Mouse (Mus musculus): Measurements from ENCODE around the gene 1700016C15Rik. TPM values are rescaled to one million over a fixed set of nuclear protein-coding genes. Genes with fewer than 3 reads are reported as not detected.

Gene 1700016C15Rik
- not detected in 2 replicates for polyA plus RNA-seq (2012; rRNA removed)
- polyA plus RNA-seq (2014; fragmentation: Nextera tagmentation; extraction: Ambion mirVana): not detected in 2 replicates

DNA sequence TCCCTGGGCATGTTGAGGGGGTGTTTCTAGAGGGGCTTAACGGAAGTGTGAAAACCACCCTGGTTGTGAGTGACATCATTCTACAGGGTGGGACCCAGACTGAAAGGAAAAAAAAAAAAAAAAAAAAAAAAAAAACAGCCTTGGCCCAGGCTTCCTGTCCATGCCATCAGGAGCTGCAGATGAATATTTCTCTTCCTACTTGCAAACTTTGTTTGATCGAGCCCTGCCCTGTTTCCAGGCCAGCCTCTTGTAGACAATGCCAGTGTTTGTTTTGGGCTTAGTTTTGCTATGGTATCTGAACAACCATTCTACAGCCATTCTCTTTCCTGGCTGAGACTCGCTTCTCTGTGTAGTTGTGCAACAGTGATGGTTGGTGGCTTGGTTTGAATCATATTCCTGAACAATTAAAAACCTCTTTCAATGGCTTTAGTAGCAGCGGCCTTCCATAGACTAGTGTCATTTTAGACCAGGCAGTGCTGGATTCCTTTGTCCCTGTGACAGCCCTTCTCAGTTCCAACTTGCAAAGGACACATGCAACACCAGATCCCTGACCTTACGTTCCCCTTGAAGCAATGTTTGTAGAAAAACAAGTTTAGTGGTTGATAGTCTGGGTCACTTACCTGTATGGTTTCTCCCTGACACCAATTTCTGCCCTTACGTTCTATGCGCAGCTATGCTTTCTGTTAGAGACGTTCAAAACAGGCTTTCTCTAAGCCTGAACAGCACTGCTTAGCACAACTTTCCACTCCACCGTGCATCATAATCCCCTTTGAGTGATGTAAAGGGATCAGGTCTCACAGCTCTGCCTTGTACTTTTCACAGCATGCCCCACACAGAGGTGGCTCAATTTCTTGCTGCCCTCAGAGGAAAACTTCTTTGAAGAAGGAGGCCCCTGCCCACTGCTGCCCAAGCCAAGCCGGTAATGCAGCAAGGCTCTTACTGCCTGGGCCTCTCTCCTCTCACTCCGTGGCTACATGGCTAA lies at the start of gene 1700016C15Rik:
Gene 1700016C15Rik, plus strand, starts transcription at position 772 of the 982 bp plus-strand sequence.
- 70% methylated on average over 11 of the region's 11 CpGs for WGBS
- no peak for DNase-seq (ENCODE audit: low spot score)

DNA sequence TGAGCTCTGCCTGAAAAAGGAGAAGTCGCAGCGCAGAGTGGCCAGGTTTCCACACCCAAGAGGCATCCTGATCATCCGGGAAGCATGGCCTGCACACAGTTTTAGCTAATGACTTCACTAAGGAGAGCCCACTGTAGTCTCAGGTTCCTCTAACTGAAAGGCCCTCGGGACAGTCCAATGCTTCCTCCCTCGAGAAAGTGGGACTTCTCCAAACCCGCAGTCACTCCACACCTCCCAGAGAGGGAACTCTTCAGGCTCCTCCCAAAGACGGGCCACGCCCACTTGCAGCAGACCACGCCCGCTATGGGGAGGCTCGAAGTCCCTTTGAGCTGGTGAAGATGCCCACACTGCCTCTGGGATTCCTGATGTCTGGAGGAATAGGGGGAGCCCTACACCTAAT lies 48.4 kb upstream of the 1700016C15Rik start:
- H3K27ac ChIP-seq (replicated peaks; ENCODE audit: low read depth, low read length): no peak overlapping the region
- no peak overlapping the region for H3K4me2 ChIP-seq (replicated peaks; ENCODE audit: low read depth, low read length, severe bottlenecking)
- H3K4me3 ChIP-seq (replicated peaks; ENCODE audit: low read length): no peak overlapping the region
- ATAC-seq (ENCODE audit: low FRiP score, low read depth): no peak
- H3K9me3 ChIP-seq (ENCODE audit: control insufficient read depth, low read length): no peaks in the 10 kb centered on the region
- 72% methylated on average over 11 of the region's 11 CpGs for WGBS
- no peaks in the 10 kb centered on the region for H3K4me1 ChIP-seq (ENCODE audit: control insufficient read depth, insufficient read depth, low read length)
- H3K9ac ChIP-seq (ENCODE audit: low read depth, low read length, severe bottlenecking): no peak overlapping the region
- H3K27me3 ChIP-seq (ENCODE audit: control insufficient read depth, insufficient read depth, low read length): no peaks in the 10 kb centered on the region
- no peak for TF ChIP-seq POLR2A (IDR thresholded peaks at IDR 0.05; ENCODE audit: borderline replicate concordance, extremely low read depth, insufficient read depth, insufficient read length)
- no peak for DNase-seq (ENCODE audit: low spot score)
- no peaks in the 10 kb centered on the region for H3K36me3 ChIP-seq (ENCODE audit: control insufficient read depth, insufficient read depth, low read length)

More for the DNA sequence above, at the start of gene 1700016C15Rik:
- ATAC-seq (ENCODE audit: low FRiP score, low read depth): peak; percentile 41; the same call in 1 of the 2 replicates
- H3K4me1 ChIP-seq (ENCODE audit: control insufficient read depth, insufficient read depth, low read length): no peaks in the 10 kb centered on the region
- no peaks in the 10 kb centered on the region for H3K27me3 ChIP-seq (ENCODE audit: control insufficient read depth, insufficient read depth, low read length)
- H3K4me2 ChIP-seq (replicated peaks; ENCODE audit: low read depth, low read length, severe bottlenecking): no peak within 1 kb of the TSS
- TF ChIP-seq POLR2A (IDR thresholded peaks at IDR 0.05; ENCODE audit: borderline replicate concordance, extremely low read depth, insufficient read depth, insufficient read length): no peak
- no peak within 1 kb of the TSS for H3K4me3 ChIP-seq (replicated peaks; ENCODE audit: low read length)
- H3K27ac ChIP-seq (replicated peaks; ENCODE audit: low read depth, low read length): no peak within 1 kb of the TSS; the same call in 1 of the 2 replicates
- no peak within 1 kb of the TSS for H3K9ac ChIP-seq (ENCODE audit: low read depth, low read length, severe bottlenecking)
- no peaks in the 10 kb centered on the region for H3K36me3 ChIP-seq (ENCODE audit: control insufficient read depth, insufficient read depth, low read length)
- H3K9me3 ChIP-seq (ENCODE audit: control insufficient read depth, low read length): no peaks in the 10 kb centered on the region

DNA sequence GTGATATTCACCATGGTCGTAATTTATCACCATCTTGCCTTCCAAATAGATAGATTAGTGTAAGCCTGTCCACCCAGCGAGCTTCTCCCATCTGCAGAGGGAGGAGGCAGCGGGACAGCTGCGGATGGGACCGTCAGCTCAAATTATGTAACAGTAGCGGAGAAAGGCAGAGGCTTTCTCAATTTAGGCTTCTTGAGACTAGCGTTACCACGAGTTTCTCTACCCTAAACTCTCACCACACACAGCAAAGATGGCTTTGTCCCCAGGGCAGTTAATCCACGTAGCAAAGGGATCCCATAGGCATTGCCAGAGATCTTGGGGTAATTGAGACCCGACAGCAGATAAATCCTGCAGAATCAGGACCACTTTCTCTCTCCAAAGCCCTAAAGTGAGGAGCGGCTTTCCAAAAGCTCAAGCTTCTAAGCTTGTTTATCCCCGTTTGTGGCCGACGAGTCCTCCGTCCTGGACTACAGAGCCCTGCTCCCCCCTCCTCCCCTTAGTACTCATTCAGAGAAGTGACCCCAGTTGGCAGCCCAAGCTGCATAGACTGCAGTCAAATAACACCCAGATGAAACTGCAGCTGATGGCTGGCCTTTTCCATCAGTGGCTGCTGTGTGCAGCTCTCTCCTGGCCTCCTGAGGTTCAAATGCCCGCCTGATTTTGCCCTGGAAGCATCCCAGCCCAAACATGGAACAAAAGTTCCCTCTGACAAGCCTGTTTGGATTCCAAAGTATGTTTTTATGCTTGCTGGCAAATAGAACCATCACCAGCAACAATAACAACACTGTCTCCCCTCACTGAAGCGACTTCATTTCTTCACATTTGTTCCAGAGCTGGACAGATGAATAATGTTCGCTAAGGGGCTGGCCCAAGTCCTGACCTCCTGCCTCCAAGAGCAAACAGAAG lies 45.4 kb upstream of the 1700016C15Rik start:
- Histone ChIP-seq H3K9ac (ENCODE audit: low read depth, low read length, severe bottlenecking) (no peak overlapping the region), H3K27me3 (ENCODE audit: control insufficient read depth, insufficient read depth, low read length) (no peaks in the 10 kb centered on the region), H3K9me3 (ENCODE audit: control insufficient read depth, low read length) (no peaks in the 10 kb centered on the region), H3K27ac (replicated peaks; ENCODE audit: low read depth, low read length) (no peak overlapping the region), H3K4me1 (ENCODE audit: control insufficient read depth, insufficient read depth, low read length) (no peaks in the 10 kb centered on the region), H3K4me3 (replicated peaks; ENCODE audit: low read length) (no peak overlapping the region), H3K36me3 (ENCODE audit: control insufficient read depth, insufficient read depth, low read length) (no peaks in the 10 kb centered on the region), H3K4me2 (replicated peaks; ENCODE audit: low read depth, low read length, severe bottlenecking) (no peak overlapping the region)
- DNase-seq (ENCODE audit: low spot score) (no peak), ATAC-seq (ENCODE audit: low FRiP score, low read depth) (no peak)
- WGBS: 56% methylated on average over 18 of the region's 18 CpGs
- TF ChIP-seq POLR2A (IDR thresholded peaks at IDR 0.05; ENCODE audit: borderline replicate concordance, extremely low read depth, insufficient read depth, insufficient read length): no peak

DNA sequence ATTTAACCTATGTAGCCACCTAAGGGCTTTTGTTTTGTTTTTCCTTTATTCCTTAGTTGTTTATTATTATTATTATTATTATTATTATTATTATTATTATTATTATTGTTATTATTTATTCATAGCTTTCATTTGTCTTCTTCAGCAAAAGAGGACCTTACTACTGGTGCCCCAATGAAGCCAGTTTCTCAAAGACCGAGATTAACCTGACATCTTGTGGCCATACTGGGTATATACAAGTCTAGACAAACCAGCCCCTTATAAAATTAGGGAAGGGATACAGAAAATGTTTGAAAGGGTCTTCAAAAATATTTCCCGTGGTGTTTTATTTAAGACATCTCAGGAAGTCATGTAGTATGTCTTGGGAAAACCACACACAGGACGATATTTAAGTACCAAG lies 44.7 kb upstream of the 1700016C15Rik start:
- H3K4me3 ChIP-seq (replicated peaks; ENCODE audit: low read length): no peak overlapping the region
- no peak overlapping the region for H3K27ac ChIP-seq (replicated peaks; ENCODE audit: low read depth, low read length)
- DNase-seq (ENCODE audit: low spot score) (peak; percentile 75), ATAC-seq (ENCODE audit: low FRiP score, low read depth) (peak; percentile 65; the same call in 1 of the 2 replicates)
- no peaks in the 10 kb centered on the region for H3K36me3 ChIP-seq (ENCODE audit: control insufficient read depth, insufficient read depth, low read length)
- no peaks in the 10 kb centered on the region for H3K9me3 ChIP-seq (ENCODE audit: control insufficient read depth, low read length)
- TF ChIP-seq POLR2A (IDR thresholded peaks at IDR 0.05; ENCODE audit: borderline replicate concordance, extremely low read depth, insufficient read depth, insufficient read length): no peak
- no peaks in the 10 kb centered on the region for H3K27me3 ChIP-seq (ENCODE audit: control insufficient read depth, insufficient read depth, low read length)
- no peak overlapping the region for H3K4me2 ChIP-seq (replicated peaks; ENCODE audit: low read depth, low read length, severe bottlenecking)
- no peaks in the 10 kb centered on the region for H3K4me1 ChIP-seq (ENCODE audit: control insufficient read depth, insufficient read depth, low read length)
- H3K9ac ChIP-seq (ENCODE audit: low read depth, low read length, severe bottlenecking): no peak overlapping the region
- 9% methylated on average over 3 of the region's 3 CpGs for WGBS

DNA sequence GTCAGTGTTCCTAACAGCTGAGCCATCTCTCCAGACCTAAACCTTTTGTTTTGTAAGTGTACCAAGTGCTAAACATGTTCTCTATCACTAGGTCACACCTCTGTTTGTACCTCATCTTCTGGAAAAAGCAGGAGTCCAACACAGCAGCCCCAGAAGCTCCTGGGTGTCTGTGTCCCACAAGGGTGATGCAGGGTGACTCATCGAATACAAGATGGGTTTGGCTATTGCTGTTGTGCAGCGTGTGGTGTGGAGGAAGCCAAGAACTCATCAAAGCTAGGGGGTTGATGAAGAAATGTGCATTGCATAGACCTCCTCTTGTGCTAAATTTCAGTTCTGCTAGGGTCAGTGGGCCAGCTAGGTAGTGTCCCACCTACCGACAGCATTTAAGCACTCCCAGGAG lies 43.5 kb upstream of the 1700016C15Rik start:
- H3K27ac ChIP-seq (replicated peaks; ENCODE audit: low read depth, low read length): no peak overlapping the region
- no peak for TF ChIP-seq POLR2A (IDR thresholded peaks at IDR 0.05; ENCODE audit: borderline replicate concordance, extremely low read depth, insufficient read depth, insufficient read length)
- no peaks in the 10 kb centered on the region for H3K9me3 ChIP-seq (ENCODE audit: control insufficient read depth, low read length)
- H3K36me3 ChIP-seq (ENCODE audit: control insufficient read depth, insufficient read depth, low read length): no peaks in the 10 kb centered on the region
- no peaks in the 10 kb centered on the region for H3K4me1 ChIP-seq (ENCODE audit: control insufficient read depth, insufficient read depth, low read length)
- H3K27me3 ChIP-seq (ENCODE audit: control insufficient read depth, insufficient read depth, low read length): no peaks in the 10 kb centered on the region
- H3K4me3 ChIP-seq (replicated peaks; ENCODE audit: low read length): no peak overlapping the region
- WGBS: 63% methylated on average over 3 of the region's 3 CpGs
- H3K9ac ChIP-seq (ENCODE audit: low read depth, low read length, severe bottlenecking): no peak overlapping the region
- ATAC-seq (ENCODE audit: low FRiP score, low read depth) (no peak), DNase-seq (ENCODE audit: low spot score) (no peak)
- no peak overlapping the region for H3K4me2 ChIP-seq (replicated peaks; ENCODE audit: low read depth, low read length, severe bottlenecking)
